Mouse (Mus musculus): Measurements from ENCODE around the gene Npr3.
"Not testable (repeated sequence)": the region's sequence is repeated elsewhere in the genome, so short reads cannot be mapped to it uniquely, and the experiment has no call there.

Gene Npr3

DNA sequence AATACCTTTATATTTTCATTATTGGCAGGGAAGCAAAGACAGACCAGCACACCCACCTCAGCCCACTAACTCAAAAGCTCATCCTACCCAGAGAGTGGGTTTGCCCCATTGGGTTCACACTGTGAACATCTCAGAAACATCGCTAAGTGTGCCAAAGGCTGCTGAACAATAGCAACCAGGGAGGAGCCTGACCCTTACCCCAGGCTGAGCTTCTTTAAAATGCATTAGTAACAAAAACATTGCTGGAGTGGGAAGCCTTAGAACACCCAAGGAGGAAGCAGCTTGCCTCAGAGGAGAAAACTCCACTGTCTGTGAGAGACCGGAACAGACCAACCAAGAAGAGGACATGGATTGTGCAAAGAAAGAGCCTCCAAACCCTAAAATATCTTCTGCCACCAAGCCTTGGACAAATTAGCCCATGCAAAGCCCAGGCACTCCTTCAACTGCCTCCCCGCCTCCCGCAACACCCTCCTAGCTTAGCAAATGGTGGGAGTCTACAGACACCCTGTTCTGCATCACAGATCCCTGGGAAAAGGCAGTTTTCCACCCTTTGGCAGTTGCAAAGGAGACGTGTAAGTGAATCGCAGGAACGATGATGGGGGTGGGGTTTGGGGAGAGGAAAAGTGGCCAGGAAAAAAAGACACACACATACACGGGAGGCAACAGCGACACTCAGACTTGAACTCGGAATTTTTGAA is 24.4 kb downstream of the Npr3 start:
- DNase-seq (ENCODE audit: low spot score): no peak

DNA sequence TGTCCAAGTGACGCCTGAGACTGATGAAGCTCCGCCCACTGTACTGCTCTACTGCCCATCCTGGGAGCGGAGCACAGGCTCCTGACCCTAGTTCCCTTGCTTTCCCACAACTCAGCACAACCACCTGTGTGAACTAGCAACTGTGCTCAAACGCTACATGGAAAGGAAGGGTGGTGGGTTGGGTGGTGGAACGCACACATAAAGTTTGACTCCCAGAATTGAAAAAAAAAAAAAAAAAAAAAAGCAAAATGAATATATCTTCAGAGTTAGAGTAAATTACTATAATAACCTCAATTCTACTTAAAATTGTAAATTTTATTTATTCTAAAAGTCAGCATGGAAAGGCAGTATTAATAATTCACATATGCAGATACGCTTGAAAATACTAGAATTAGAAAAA is 25.3 kb downstream of the Npr3 start:
- DNase-seq (ENCODE audit: low spot score): no peak

DNA sequence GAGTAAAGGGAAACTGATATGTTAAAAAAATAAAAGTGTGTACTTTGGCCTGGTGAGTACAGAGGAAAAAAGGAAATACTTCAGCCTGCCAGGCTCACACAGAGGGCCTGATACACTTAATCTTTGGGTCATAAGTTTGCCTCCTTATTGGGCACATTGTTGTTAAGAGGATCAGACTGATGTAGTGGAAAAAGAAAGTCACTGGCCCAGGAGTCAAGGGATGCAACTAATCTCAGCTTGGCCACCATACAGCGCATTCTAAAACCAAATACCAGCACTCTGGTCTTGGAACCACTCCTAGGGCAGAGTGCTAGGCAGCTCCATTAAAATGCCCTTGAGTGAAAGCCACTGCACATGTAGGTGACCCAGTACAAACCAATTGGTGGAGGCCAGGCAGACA is 28.8 kb downstream of the Npr3 start:
- no peak for DNase-seq (ENCODE audit: low spot score)

DNA sequence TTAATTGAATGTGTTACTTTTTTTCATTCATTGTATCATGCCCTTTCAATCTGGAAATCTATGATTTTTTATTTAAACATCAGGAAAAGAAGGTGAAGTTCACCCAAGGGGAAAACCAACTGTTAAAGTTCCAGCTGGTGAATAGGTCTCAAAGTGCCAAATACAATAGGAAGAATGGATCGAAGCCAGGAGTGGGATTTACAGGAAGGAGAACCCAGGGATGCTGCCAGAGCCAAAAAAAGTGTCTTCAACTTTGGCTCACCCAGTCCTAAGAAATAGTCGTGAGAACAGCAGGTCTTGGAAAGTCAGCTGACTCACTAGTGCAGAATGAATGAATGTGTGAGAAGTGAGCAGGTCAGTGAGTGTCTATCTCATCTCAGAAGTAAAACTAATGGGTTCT is 29.8 kb downstream of the Npr3 start:
- no peak for DNase-seq (ENCODE audit: low spot score)

DNA sequence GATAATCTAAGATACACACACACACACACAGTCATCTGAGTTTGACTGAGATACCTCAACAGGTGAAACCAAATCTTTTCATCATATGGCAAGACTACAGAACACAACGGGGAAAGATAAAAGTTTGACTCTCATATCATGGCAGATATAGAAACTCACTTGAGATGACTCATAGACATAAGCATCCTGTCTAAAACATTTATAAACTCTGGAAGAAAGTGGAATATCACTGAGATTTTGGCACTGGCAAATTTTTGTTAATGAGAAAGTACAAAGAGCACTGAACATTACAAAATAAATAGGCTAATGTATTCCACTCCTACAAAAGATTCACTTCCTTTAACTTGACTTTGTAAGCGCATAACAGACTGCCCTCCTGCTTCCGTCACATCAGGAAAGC is 40.2 kb downstream of the Npr3 start:
- no peak for DNase-seq (ENCODE audit: low spot score)

DNA sequence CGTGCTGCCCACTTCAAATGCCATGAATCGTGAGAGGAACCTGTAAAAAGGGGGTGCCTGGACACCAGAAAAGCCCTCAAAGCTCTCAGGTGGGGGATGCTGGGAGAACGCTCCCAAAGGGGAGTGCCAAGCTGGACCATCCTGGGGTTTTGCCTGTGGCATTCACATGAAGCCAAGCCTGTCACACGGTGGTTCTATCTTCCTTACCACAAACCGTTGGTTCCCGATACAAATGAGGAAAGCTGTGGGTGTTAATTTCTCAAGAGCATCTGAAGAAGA is 43.6 kb downstream of the Npr3 start:
- DNase-seq (ENCODE audit: low spot score): no peak

DNA sequence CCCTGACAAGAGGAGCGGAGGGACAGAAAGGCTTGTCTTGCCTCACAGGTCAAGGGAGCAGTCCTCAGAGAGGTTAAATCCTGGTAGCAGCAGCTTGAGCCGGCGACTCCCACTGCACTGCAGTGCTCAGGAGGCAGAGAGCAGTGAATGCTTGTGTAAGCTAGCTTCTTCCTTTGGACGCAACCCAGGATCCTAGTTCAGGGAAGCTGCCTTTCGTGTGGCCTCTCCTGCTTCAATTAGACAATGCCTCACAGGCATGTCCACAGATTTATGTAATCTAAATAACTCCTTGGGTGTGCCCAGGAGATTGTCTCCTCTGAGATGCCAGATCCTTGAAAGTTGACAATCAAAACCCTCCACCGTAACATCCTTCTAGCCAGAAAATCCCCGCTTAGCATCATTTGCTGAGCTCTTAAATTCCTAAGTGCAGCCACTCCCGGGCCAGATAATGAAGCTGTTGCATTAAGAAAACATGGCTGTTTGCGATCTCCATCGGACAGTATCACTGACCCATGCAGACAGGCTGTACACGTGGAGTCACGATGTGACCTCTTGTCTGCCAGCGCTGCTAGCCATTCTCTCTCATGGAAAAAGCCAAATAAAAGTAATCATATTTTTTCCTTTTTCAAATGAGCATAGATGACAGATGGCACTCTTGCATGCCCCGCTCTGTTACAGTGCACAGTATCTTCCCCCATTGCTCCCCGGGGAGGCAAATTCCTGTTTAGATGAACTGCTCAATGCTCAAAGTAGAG is 44.1 kb downstream of the Npr3 start:
- no peak for DNase-seq (ENCODE audit: low spot score)

DNA sequence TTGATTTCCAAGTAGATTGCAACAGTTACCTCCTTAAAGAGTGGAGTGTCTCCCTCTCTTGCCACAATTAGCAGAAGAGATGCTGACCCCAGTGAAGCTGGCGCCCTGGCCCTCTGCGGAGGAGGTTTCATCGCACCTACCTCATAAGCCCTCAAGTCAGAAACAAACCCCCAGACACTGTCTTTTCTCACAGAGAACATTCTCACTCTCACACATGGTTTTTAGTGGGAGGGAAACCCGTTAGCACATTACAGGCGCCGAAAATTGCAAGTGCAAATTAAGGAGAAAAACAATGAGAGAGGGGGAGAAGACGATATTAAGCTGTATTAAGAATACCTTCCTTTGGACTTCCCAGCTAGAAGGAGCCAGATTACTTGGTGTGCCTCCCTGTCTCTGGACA is 44.8 kb downstream of the Npr3 start:
- no peak for DNase-seq (ENCODE audit: low spot score)

DNA sequence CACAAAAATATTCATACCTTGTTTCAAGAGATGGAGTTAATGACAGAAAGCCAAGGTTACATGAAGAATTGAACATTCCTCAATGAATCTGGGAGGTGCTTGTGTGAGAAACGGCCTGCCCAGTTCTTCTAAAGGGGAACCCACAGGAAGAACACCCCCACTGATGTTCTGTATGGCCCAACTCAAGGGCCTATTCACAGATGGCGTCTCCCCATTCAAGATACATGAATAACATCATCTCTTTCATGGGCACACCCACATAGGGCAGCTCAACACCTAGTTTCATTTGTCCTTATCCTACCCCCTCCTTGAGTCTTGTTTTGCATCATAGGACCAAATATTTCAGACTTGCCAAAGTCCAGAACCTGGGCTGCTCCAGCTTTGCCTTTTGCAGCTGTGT is 46.8 kb downstream of the Npr3 start:
- no peak for DNase-seq (ENCODE audit: low spot score)

DNA sequence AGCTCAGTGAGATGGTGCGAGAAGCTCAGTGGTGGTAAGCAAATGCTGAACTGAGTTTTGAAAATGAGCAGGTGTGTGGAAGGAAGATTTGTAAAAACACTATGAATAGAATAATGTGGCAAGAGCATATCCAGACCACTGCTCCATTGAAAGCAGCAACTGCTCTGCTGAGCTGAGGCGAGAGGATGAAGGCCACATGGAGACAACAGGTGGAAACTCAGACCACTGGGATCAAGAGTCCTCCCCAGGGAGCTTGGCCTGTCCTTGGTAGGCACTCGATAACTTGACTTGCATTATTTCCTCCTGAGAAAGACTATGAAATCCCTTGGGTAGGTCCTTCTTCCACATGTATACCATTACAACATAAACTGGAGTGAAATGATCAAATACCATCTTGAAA is 47.3 kb downstream of the Npr3 start:
- DNase-seq (ENCODE audit: low spot score): no peak

DNA sequence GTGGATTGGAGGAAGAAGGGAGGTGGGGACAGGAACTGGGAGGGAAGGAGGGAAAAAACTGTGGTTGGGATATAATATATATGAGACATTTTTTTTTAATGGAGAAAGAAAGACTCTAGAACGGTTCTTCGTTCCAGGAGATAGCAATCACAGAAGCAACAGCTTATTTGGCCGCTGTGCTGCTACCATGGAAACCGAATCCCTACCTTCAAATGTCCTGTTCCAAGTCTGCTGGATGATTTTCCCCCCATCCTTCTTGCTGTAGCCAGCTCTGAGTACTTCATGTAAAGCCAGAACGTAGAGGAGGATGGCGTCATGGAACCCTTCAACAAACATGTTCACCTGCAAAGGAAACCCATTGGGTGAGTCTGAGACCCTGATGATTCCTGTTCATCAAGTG is 48.7 kb downstream of the Npr3 start:
- no peak for DNase-seq (ENCODE audit: low spot score)

DNA sequence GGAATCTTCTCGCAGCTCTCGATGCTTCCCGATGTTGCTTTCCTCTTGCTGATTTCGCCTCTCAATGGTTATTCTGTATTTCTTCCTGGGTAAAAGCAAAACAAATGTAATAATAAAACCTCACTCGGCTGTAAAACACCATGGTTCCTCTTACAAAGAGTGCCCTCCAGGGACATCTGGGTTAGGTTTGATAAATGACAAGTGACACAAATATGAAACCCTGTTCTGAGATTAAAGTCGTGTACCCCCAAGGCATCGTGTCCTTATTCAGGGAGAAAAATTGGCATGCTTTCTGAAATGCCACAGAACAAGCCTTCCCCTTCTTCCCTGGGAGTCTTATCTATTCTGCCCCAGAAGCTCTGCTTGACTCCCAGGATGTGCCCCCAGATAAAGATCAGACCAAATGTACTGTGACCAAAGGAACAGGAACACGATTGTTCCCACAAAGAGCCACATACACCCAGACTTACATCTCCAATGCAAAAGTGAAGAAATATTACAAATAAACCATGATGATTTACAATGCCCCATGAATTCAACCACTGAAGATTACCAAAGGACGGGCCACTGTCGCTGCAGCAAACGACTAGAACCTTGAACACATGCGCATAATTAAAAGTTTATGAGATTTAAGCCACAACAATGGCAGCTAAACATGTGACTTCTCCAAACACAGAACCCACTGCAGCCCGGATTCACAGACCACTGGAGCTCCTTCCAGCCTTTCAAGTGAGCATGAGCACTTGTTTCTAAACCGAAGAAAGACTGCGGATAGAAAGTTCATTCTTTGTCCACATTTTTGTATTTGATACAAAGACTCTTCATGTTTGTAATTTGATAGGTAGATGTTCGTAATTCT is 61.7 kb downstream of the Npr3 start:
- DNase-seq (ENCODE audit: low spot score): no peak

DNA sequence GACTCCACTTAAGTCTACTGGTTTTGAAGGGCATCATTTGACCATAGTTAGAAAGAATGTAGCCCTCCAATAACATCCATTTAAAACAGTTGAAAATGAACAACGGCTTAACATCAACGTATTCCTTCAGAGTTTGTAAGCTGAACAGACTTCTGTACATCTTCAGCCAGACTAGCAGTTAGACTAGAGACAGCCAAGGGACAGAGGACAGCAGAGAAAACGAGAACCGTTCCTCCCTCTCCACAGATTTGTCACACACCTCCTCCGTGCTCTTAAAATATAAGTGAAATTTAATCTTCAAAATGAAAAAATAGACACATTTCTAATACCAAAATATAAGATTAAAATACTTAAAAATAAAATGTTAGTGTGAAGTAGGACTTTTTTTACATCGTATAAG is 63.0 kb downstream of the Npr3 start:
- DNase-seq (ENCODE audit: low spot score): no peak

DNA sequence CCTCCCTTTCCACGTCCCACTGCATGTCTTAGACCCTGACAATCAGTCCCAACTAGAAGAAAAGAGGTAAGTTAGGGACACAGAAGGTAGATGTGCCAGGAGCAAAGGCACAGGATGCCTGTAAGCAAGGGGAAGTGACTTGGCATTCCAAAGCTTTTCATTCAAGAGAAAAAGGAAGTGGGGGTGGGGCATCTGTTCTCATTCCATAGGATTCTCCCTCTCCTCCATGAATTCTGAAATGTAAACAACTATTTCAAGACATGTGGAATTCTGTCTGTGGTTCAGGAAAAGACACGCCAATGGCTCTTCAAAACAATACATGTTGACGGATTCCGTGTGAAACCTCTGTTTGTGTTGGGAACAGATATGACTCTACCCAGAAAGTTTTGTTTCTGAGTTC is 65.3 kb downstream of the Npr3 start:
- no peak for DNase-seq (ENCODE audit: low spot score)

DNA sequence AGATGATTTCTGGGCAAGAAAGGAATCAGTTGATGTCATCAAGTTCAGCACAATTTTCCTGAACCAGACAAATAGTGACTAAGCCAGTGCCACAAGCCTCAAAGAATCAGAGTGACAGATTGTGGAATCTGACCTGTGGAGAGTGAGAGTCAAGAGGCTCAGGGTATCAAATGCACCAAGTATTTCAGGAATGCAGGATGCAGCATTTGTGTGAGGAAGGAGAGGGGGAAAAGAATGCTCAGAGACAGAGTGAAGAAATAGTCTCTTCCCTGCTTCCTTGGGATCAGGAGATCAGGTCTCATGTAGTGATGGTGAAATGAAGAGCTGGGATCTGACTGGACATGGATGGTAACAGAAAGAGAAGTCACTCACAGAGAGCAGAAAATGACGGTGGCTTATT is 71.2 kb downstream of the Npr3 start:
- DNase-seq (ENCODE audit: low spot score): no peak

DNA sequence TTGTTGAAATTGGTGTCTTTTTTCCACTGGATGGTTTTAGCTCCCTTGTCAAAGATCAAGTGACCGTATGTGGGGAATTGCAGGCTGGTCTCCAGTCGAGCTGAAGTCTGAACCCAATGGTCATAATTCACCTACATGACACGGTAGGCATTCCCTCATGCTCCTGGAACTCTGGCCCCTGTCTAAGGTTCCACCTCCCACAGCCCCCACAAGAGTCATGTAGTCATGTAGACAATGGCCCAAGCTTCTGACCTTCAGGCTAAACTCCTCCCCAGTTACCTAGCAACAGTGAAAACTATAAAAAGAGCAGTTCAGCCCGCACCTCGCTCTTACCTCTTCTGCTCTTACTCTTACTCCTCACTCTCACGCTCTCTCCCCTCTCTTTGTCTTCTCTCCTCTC is 84.7 kb downstream of the Npr3 start:
- not testable (repeated sequence) for DNase-seq (ENCODE audit: low spot score)

DNA sequence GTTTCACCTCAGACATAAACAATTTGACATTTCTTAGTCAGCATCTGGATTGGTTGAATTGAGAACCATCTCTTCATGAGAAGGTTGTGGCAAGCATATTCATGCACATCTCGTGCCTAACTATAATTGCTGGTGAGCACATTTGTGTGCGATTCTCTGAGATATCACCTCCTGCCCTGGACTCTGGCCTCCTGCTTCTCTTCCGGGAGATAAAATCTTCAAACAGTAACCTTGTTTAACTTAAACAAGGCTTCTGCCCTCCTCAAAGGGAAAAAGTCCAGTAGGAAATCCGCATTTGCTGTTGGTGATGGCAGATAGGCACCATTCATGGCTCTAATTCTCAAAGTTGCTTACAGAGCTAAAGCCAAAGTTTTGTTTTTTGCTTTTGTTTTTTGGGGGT is 91.5 kb downstream of the Npr3 start:
- DNase-seq (ENCODE audit: low spot score): no peak

DNA sequence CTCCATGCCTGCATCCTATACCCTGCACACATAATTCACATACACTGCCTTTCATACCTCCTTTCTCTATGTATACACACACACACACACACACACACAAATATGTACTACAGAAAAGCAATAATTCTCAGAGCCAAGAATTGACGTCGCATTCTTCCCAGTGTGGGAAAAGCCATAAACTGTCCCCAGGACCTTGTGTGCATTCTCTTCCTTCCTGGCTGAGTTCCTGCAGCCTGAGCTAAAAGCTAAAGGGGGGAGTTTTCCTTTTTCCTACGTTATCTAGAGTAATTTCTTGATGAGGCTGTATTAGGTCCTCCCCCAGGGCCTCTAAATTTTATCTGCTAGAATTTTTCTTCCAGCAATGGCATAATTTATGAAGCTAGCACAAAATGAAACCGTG is 103.5 kb downstream of the Npr3 start:
- no peak for DNase-seq (ENCODE audit: low spot score)

DNA sequence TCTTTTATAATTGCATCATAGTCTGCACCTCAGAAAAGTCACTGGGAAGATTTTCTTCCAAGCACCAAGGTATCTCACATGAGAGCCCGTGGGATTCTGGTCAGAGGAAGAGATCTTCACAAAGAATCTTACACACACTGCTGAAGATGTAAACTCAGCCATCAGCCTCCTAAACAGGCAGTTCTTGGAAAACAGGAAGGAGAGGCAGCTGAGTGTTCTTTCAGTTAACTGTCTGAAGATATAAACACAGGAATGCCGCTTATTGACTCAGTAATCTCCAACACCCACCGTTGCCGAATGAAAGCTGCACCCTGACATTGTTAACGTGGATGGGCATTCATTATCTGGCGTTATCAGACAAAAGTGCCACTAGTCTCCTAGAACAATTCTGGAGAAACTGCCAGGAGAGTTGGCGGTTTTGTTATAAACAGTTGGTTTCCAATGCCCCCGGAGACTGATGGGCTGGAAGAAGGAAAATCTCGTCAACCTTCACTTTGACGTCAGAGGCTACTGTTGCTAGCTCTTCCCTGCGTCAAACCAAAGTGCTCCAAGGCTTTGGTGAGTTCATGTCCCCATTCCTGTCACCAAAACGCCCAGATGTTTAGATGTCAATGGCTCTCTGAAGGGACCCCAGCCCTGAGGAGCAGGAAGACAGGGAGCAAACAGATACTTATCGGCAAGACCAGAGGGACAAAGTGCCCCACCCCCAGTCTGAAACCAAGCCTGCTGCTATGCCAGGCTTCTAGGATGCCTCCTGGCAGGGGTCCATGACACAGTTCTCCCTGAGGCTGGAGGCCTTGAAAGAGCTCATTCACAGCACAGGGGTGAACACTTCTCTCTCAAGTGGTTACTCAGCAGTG is 105.0 kb downstream of the Npr3 start:
- DNase-seq (ENCODE audit: low spot score): no peak

DNA sequence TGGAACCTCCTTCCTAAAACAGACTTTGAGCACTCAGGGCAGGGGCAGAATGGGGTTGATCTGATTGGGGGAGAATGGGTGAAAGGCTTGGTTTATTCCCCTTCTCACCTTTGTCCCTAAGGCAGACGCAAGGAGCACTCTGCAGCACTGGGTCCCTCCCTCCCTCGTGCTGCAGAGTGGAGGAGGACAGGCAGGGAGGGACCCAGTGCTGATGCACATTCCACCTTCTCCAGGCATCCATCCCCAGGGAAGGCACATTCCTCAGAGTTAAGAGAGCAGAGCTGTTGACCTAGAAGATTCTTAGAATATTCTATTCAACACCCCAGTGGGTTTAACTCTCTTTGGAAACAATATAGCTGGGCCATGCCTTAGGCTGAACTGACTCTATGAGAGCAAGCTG is 112.5 kb downstream of the Npr3 start:
- no peak for DNase-seq (ENCODE audit: low spot score)
